ENCODE assay signal across 14 mouse cellular contexts in the genomic region with DNA sequence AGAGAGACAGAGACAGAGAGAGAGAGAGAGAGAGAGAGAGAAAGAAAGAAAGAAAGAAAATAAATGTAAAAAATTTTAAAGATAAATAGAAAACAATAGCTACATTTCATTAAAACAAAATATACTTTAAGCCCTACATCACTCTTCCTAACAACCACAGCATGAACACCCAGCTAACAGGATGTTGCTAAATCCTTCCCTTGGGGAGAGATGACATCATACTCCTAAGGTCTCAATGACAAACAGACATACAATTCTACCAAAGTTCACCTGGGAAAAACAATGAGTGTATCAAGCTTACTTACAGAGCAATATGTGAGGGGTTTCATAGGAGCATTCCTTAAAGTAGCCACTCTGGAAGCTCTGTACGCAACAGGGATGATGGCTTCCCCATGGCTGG.
"Had no signal": no experiment of that assay in that cellular context is flagged by ENCODE, and none has a peak within 500 bp of the region (broad histone marks: within the 10 kb centered on the region; RNA-seq: fewer than 3 reads in every experiment).

No protein-coding gene starts in this region.

- H3K4me1 ChIP-seq: neural tube, embryonic 15.5 days; stomach, embryonic 15.5 days had no signal

- DNase-seq: retina, postnatal 1 day; right cerebral cortex, adult 18-20 months; right cerebral cortex, postnatal 14 days; right cerebral cortex, postnatal 25 days; right cerebral cortex, postnatal 4 days; spleen, adult 18-20 months; thymus, adult 18-20 months; thymus, adult 2 months; thymus, postnatal 14 days; thymus, postnatal 25 days; thymus, postnatal 36 days; thymus, postnatal 4 days had no signal

- H3K4me3 ChIP-seq: neural tube, embryonic 15.5 days; stomach, embryonic 15.5 days had no signal
